11 mouse cellular contexts compared by ENCODE assay signal in genomic region chr11:89382634-89383009, GRCm38 (mm10).
DNase-seq lines count a peak whose midpoint lies in the region; ATAC-seq lines count a peak whose summit lies in the region.
"Had no signal": no experiment of that assay in that cellular context is flagged by ENCODE, and none has a peak within 500 bp of the region (broad histone marks: within the 10 kb centered on the region; RNA-seq: fewer than 3 reads in every experiment).

No protein-coding gene starts in this region.

- no peaks in the 10 kb centered on the region for H3K9me3 ChIP-seq in heart, embryonic 11.5 days (replicated peaks; ENCODE audit: control insufficient read depth, low read length)
- no peaks in the 10 kb centered on the region for H3K9me3 ChIP-seq in midbrain, embryonic 10.5 days (replicated peaks)
- H3K9me3 ChIP-seq in midbrain, embryonic 11.5 days (ENCODE audit: control insufficient read depth, low read length) = no peaks in the 10 kb centered on the region
- no peaks in the 10 kb centered on the region for H3K9me3 ChIP-seq in hindbrain, embryonic 15.5 days
- no peaks in the 10 kb centered on the region for H3K9me3 ChIP-seq in neural tube, embryonic 14.5 days (ENCODE audit: control insufficient read depth, low read length)
- H3K9me3 ChIP-seq: liver, embryonic 13.5 days had no signal

- H3K27ac ChIP-seq in heart, embryonic 11.5 days (ENCODE audit: low read depth, low read length) = peak overlapping the region; percentile 92
- H3K27ac ChIP-seq in midbrain, embryonic 10.5 days (replicated peaks) = peak overlapping the region; percentile 72
- H3K27ac ChIP-seq in midbrain, embryonic 11.5 days (ENCODE audit: low read depth, low read length) = no peak overlapping the region; the same call in 1 of the 2 replicates
- 0 out of 2 replicates have a peak overlapping the region, but pooled peaks have one; percentile 26 for H3K27ac ChIP-seq in hindbrain, embryonic 15.5 days (replicated peaks)
- peak overlapping the region; percentile 22; the same call in 1 of the 2 replicates for H3K27ac ChIP-seq in neural tube, embryonic 14.5 days (ENCODE audit: low read depth, low read length)
- H3K27ac ChIP-seq: liver, embryonic 13.5 days had no signal

- no peak overlapping the region for H3K9ac ChIP-seq in heart, embryonic 11.5 days (ENCODE audit: low read depth, low read length)
- no peak overlapping the region for H3K9ac ChIP-seq in midbrain, embryonic 11.5 days (ENCODE audit: low read length)
- no peak overlapping the region for H3K9ac ChIP-seq in hindbrain, embryonic 15.5 days
- no peak overlapping the region for H3K9ac ChIP-seq in neural tube, embryonic 14.5 days (replicated peaks; ENCODE audit: low read depth, low read length)
- H3K9ac ChIP-seq: liver, embryonic 13.5 days had no signal

- ATAC-seq in heart, embryonic 11.5 days (replicated peaks; ENCODE audit: insufficient number of reproducible peaks, low FRiP score, low TSS enrichment) = no peak
- ATAC-seq in midbrain, embryonic 11.5 days (ENCODE audit: low FRiP score) = no peak; the same call in 1 of the 2 replicates
- ATAC-seq in hindbrain, embryonic 15.5 days (ENCODE audit: low FRiP score, low read depth) = no peak
- no peak for ATAC-seq in neural tube, embryonic 14.5 days (ENCODE audit: low read depth)

- H3K4me2 ChIP-seq in heart, embryonic 11.5 days = peak overlapping the region; percentile 33
- no peak overlapping the region for H3K4me2 ChIP-seq in midbrain, embryonic 11.5 days
- no peak overlapping the region for H3K4me2 ChIP-seq in hindbrain, embryonic 15.5 days
- H3K4me2 ChIP-seq in neural tube, embryonic 14.5 days (ENCODE audit: low read depth, low read length) = no peak overlapping the region
- H3K4me2 ChIP-seq: liver, embryonic 13.5 days had no signal

- no peaks in the 10 kb centered on the region for H3K36me3 ChIP-seq in heart, embryonic 11.5 days (ENCODE audit: control insufficient read depth, insufficient read depth, low read length)
- H3K36me3 ChIP-seq in midbrain, embryonic 10.5 days = no peaks in the 10 kb centered on the region
- H3K36me3 ChIP-seq in midbrain, embryonic 11.5 days (ENCODE audit: control insufficient read depth, insufficient read depth, low read length) = no peaks in the 10 kb centered on the region
- H3K36me3 ChIP-seq in hindbrain, embryonic 15.5 days = no peaks in the 10 kb centered on the region
- H3K36me3 ChIP-seq in neural tube, embryonic 14.5 days (ENCODE audit: control insufficient read depth, insufficient read depth, low read length) = no peaks in the 10 kb centered on the region
- H3K36me3 ChIP-seq: liver, embryonic 13.5 days had no signal

- intact Hi-C loops in heart, postnatal 25 days (cut with DNase I) = no loop called here

- no peak overlapping the region for H3K4me3 ChIP-seq in heart, embryonic 11.5 days (ENCODE audit: low read depth, low read length)
- H3K4me3 ChIP-seq in midbrain, embryonic 10.5 days = no peak overlapping the region
- no peak overlapping the region for H3K4me3 ChIP-seq in midbrain, embryonic 11.5 days (ENCODE audit: low read depth, low read length)
- H3K4me3 ChIP-seq in hindbrain, embryonic 15.5 days = no peak overlapping the region
- H3K4me3 ChIP-seq in neural tube, embryonic 14.5 days (ENCODE audit: low read depth, low read length) = no peak overlapping the region
- H3K4me3 ChIP-seq: liver, embryonic 13.5 days had no signal

- peaks cover 20% of the 10 kb centered on the region for H3K4me1 ChIP-seq in heart, embryonic 11.5 days (ENCODE audit: control insufficient read depth, insufficient read depth, low read length)
- peaks cover 12% of the 10 kb centered on the region for H3K4me1 ChIP-seq in midbrain, embryonic 10.5 days
- peaks cover 5% of the 10 kb centered on the region; the same call in 1 of the 2 replicates for H3K4me1 ChIP-seq in midbrain, embryonic 11.5 days (ENCODE audit: control insufficient read depth, insufficient read depth, low read length)
- 0 out of 2 replicates have a peak, but pooled peaks cover 3% of the 10 kb centered on the region for H3K4me1 ChIP-seq in hindbrain, embryonic 15.5 days (replicated peaks)
- H3K4me1 ChIP-seq in neural tube, embryonic 14.5 days (ENCODE audit: control insufficient read depth, insufficient read depth, low read length) = no peaks in the 10 kb centered on the region
- H3K4me1 ChIP-seq: liver, embryonic 13.5 days had no signal

- H3K27me3 ChIP-seq in heart, embryonic 11.5 days (ENCODE audit: control insufficient read depth, insufficient read depth, low read length) = no peaks in the 10 kb centered on the region
- no peaks in the 10 kb centered on the region for H3K27me3 ChIP-seq in midbrain, embryonic 10.5 days (ENCODE audit: low read depth, poor library complexity, severe bottlenecking)
- H3K27me3 ChIP-seq in midbrain, embryonic 11.5 days (ENCODE audit: control insufficient read depth, insufficient read depth, low read length) = no peaks in the 10 kb centered on the region
- H3K27me3 ChIP-seq in hindbrain, embryonic 15.5 days = no peaks in the 10 kb centered on the region
- no peaks in the 10 kb centered on the region for H3K27me3 ChIP-seq in neural tube, embryonic 14.5 days (ENCODE audit: control insufficient read depth, insufficient read depth, low read length)
- H3K27me3 ChIP-seq: liver, embryonic 13.5 days had no signal

- DNase-seq in heart, postnatal 25 days (ENCODE audit: low spot score) = no peak
- DNase-seq in midbrain, embryonic 10.5 days (ENCODE audit: low spot score) = no peak
- no peak for DNase-seq in midbrain, embryonic 11.5 days (ENCODE audit: low spot score, missing footprints)
- DNase-seq in yolk sac, embryonic 10.5 days (ENCODE audit: low spot score) = no peak
- DNase-seq in testis, postnatal 10 days (ENCODE audit: low spot score) = no peak
- DNase-seq: kidney, adult 18-20 months; liver, embryonic 13.5 days; thymus, postnatal 36 days had no signal

- 73% methylated on average over 2 of the region's 2 CpGs for WGBS in heart, embryonic 11.5 days (ENCODE audit: insufficient replicate concordance)
- 82% methylated on average over 2 of the region's 2 CpGs for WGBS in midbrain, embryonic 10.5 days
- WGBS in midbrain, embryonic 11.5 days = 75% methylated on average over 2 of the region's 2 CpGs
- 52% methylated on average over 2 of the region's 2 CpGs for WGBS in hindbrain, embryonic 15.5 days
- 63% methylated on average over 2 of the region's 2 CpGs for WGBS in neural tube, embryonic 14.5 days
